Mouse (Mus musculus) thymus, postnatal 25 days (tissue): ENCODE measurements around the gene Ccdc157.
"Not testable (repeated sequence)": the region's sequence is repeated elsewhere in the genome, so short reads cannot be mapped to it uniquely, and the experiment has no call there.

Experiments
- DNase-seq: peaks from one replicate; pipeline ENCODE4 v3.0.0; 2022

The Ccdc157 gene

GRCm38 (mm10) chr11:4123922-4124321 lies 36.2 kb downstream of the Ccdc157 start:
- DNase-seq, result peak; percentile 27

- peak; percentile 31 for DNase-seq
These were observed 37.1 kb downstream of the Ccdc157 start, which contains the start of gene Sec14l2 for GRCm38 (mm10) chr11:4122742-4123579. Gene Sec14l2 (minus strand): TSS chr11:4123415.

- no peak for DNase-seq
These were observed 37.9 kb downstream of the Ccdc157 start for GRCm38 (mm10) chr11:4122226-4122625.

GRCm38 (mm10) chr11:4121691-4122090 lies 38.4 kb downstream of the Ccdc157 start:
- DNase-seq, result no peak

- DNase-seq, result no peak
These were observed 40.5 kb downstream of the Ccdc157 start for GRCm38 (mm10) chr11:4119635-4120034.

- peak; percentile 16 for DNase-seq
These were observed 41.8 kb downstream of the Ccdc157 start for GRCm38 (mm10) chr11:4118081-4118921.

DNA sequence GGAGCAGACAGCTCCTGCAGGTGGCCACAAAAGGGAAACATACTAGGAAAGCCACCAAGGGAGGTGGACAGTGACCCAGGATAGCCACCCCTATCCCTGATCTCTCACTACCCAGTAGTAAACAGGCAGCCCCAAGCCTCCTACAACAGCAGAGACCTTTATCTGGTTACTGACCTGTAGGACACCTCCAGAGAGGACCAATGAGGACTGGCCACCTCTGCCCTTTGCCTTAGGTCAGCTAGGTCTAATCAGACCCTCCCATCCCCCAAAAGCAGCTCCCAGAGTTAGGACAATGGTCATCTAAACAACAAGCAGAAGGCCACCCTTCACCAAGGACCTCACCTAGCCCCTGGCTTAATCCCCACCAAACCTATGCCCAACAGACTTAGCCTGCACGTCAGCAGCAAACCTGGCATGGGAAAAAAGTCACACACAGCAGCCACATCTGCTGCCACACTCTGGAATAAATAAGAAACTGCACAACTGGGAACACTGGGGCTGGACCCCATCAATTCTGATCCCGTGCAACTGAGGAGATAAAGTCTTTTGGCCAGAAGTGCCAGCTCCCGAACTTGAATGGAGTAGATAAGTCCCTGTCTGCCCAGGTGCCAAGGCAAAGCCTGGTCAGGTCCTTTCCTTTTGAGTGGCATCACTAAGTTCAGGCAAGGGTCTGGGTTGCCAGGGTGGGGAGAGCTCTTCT lies 42.6 kb downstream of the Ccdc157 start:
- no peak for DNase-seq

DNA sequence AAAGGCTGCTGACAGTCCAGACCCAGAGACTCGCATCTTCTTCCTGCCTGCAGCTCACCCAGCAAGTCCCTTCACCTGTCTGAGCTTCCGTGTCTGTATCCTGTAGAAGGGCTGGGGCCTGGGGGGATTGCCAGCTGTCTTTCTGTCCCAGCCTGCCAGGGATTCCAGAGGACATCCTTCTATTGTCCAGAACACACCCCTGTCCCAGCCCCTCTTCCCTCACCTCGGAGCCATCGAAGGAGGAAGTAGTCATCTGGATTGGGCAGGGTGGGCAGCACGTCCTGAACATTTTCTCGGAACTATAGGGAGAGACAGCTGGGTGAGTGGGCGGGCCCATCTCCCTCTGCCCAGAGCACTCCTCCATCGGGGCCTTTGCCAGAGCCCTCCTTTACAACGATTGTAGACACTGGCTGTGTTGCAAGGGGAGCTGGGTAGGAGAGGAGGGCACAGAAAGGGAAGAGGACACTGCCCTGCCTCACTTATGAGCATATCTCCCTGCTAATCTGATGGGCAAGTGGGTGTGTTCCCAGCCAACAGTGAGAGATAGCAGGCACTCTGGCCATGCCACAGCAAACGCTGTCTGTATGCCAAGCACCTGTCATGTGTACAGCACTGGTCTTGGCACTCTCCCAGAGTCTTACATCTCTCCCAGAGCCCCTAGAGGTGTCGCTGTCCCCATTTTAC lies 43.5 kb downstream of the Ccdc157 start:
- no peak for DNase-seq

GRCm38 (mm10) chr11:4115407-4115806 lies 44.7 kb downstream of the Ccdc157 start:
- no peak for DNase-seq

DNA sequence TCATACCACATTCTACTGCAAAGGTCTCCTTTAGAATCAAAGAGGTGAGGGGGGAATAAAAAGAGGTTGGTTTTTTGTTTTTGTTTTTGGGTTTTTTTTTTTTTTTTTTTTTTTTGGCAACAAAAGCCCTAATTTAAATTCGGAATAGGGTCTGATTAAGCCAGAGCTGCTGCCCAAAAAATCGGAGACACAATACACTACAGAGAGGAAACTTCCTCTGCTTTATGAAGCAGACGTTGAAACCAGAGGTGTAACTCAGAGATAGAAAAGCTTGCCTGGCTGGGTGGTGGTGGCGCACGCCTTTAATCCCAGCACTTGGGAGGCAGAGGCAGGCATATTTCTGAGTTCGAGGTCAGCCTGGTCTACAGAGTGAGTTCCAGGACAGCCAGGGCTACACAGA lies 45.6 kb downstream of the Ccdc157 start:
- DNase-seq, result not testable (repeated sequence)

DNA sequence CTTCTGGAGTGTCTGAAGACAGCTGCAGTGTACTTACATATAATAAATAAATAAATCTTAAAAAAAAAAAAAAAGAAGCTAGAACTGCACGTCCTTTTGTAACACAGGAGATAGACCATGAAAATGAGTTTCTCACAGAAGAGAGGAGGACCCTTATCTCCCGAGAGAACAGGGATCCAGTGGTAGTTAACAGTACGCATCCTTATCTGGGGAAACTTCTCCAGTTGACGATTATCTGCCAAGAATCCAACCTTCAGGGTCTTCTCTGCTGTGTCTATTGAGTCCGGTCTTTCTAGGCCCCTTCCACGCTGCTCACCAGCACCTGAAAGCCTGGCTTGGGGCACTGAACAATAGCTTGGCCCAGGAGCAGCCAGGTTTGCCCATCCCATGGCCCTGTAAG lies 46.1 kb downstream of the Ccdc157 start:
- DNase-seq, result no peak

- no peak for DNase-seq
These were observed 46.6 kb downstream of the Ccdc157 start for GRCm38 (mm10) chr11:4113496-4113895.

DNA sequence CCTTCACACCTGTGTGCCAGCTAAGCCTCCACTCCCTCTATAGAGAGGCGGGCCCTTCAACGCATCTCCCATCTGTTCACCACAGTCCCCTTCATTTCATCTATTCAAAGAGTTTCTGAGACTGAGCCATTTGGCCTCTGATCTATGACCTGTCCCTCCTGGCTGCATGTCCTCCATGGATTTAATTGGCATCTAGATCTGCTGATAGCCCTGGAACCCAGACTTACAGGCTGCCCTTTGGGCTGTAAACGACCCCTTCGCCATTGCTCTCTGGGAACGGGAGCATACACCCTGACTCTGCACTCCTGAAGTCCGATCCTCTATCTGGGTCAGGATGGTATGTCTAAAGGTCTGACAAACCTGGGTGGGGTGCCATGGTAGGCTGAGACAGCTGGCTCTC lies 47.2 kb downstream of the Ccdc157 start:
- no peak for DNase-seq

DNA sequence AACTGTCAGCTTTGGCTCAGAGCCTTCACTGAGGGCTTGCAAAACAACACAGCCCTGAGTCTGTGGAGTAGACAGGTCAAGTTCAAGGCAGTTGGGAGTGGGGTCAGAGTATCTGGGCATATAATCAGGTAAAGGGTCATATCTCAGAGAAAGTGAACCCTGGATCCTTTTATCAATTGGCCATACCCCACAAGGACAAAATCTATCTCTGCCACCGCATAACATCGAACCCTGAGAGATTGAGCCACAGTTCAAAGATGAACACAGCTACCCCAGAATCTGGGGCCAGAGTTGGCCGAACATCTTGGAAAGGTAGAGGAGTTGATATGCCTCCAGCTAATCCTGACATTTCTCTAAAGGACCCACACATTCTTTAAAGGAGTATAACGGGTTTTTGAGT lies 48.1 kb downstream of the Ccdc157 start:
- DNase-seq, result no peak

DNA sequence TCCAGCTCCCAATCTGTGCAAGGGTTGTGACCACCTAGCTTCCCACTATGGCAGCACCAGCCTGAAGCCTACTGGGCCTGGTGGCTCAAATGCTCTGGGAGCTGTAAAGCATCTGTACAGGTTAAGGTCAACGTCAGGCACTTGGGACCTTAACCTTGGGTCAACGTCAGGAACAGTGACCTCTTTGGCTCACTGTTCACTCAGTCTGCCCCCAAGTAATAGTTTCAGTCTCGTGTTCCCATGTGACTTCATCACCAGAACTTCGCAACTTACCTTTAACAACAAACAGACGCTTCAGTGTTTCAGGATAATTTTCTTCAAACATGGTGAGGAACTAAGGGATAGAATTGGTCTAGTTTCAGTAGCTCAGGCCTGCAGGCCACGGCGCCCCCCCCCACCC lies 51.4 kb downstream of the Ccdc157 start:
- no peak for DNase-seq

DNA sequence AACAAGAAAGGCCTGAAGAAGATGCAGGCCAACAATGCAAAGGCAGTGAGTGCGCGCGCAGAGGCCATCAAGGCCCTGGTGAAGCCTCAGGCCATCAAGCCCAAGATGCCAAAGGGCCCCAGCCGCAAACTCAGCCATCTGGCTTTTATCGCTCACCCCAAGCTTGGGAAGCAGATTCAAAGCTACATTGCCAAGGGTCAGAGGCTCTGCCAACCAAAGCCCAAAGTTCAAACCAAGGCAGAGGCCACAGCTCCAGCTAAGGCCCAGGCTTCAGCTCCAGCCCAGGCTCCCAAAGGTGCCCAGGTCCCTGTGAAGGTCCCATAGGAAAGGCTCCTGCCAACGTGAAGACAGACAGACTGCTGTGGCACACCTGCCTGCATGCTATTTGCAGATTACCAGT lies 52.2 kb downstream of the Ccdc157 start:
- DNase-seq, result not testable (repeated sequence)

GRCm38 (mm10) chr11:4105444-4105843 lies 54.6 kb downstream of the Ccdc157 start:
- DNase-seq, result no peak

DNA sequence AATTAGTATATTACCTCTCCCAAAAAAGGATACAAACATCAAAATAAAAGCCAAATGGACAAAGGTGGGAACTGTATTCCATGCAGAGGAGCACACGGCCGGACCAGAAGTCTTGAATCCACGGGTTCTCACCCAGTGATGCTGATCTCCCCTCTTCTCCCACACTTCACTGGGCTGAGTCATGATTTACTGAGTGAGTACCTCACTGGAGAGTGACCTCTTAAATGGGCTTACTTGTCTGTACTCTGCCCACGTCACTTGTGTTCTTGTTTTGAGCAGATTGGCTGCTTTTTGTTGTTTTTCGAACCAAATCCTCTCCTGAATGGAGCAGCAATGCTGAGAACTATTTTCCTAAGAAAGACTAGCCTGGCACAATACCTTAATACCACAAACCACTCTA lies 55.1 kb downstream of the Ccdc157 start:
- DNase-seq, result no peak

DNA sequence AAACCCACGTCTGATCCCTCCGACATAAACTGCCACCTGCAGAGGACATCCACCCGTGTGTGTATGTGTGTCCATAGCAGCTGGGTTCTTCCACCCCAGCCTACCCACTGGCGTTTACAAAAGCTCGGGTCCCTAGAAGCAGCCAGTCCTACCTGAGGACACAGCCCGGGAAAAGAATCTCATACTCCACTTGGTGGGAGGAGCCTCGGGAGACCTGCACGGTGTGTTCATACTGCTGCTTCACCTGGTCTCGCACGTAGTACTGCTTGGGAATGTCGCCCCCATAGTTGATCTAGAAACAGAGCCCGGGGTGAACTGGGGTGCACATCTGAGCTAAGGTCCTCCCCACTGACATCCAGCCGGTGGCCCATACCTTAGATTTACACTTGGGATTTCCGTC lies 56.6 kb downstream of the Ccdc157 start:
- DNase-seq, result no peak

GRCm38 (mm10) chr11:4101851-4102250 lies 58.2 kb downstream of the Ccdc157 start:
- DNase-seq, result no peak

- DNase-seq, result no peak
These were observed 60.6 kb downstream of the Ccdc157 start for GRCm38 (mm10) chr11:4099447-4099846.

DNA sequence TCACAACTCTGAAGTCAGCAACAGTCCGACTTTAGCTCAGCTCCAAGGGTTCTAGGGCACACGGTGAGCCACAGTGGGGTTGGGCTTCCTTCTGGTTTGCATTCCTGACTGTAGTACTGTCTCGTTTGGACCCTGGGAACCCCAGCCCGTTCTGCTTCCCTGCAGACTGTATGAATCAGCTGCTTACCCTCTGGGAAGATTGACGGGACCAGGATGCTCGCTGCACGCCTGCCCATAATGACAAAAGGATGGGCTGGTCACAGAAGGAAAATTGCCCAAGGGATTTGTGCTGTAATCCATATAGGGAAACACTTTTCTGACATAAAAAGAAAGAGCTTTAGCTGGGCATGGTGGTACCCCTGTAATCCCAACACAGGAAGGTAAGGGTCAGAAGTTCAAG lies 61.3 kb downstream of the Ccdc157 start:
- no peak for DNase-seq

GRCm38 (mm10) chr11:4098120-4098519 lies 62.0 kb downstream of the Ccdc157 start:
- peak; percentile 44 for DNase-seq
